Mouse (Mus musculus): Measurements from ENCODE around the gene Gm4869. TPM values are rescaled to one million over a fixed set of nuclear protein-coding genes. Genes with fewer than 3 reads are reported as not detected.
"Not testable (repeated sequence)": the region's sequence is repeated elsewhere in the genome, so short reads cannot be mapped to it uniquely, and the experiment has no call there.

The Gm4869 gene
- polyA plus RNA-seq, 1 experiment from 2014 or later = not detected

DNA sequence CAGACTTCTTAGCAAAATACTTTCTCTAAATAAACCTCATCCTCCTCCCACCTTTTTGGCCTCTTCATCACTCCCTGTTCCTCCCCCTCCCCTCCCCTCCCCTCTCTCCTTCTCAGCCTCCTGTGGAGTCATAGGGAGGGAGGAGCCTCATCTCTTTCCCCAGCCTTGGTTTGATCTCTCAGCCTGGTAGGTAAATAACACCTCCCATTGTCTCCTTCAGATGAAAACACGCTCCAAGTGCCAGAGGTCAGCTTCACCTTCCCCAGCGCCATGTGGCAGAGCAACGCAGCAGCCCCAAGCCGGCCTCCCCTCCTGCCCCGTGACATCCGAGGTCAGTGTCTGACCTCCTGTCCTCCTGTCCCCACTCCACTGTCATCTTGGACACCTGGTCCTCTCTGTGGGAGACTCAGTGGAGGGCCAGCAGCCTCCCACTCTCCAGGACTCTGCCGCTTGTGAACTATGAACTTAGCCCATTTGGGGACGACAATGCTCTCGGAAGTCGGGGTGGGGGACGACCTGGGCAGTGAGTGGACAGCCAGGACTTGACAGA, 47.3 kb downstream of the Gm4869 start:
- peaks cover 6% of the 10 kb centered on the region for H3K4me1 ChIP-seq
- H3K9me3 ChIP-seq = no peaks in the 10 kb centered on the region
- H3K27ac ChIP-seq (replicated peaks) = no peak overlapping the region; the same call in 1 of the 2 replicates
- H3K4me3 ChIP-seq = no peak overlapping the region
- 28% methylated on average over 11 of the region's 11 CpGs for WGBS
- H3K27me3 ChIP-seq (replicated peaks; ENCODE audit: low read depth, poor library complexity, severe bottlenecking) = peaks cover 13% of the 10 kb centered on the region; the same call in 1 of the 2 replicates
- no peak for DNase-seq (ENCODE audit: low spot score)
- H3K36me3 ChIP-seq (replicated peaks) = no peaks in the 10 kb centered on the region

GRCm38 (mm10) chr5:140498176-140498575, 52.7 kb downstream of the Gm4869 start:
- H3K36me3 ChIP-seq (replicated peaks) = no peaks in the 10 kb centered on the region
- DNase-seq (ENCODE audit: low spot score) = no peak
- no peaks in the 10 kb centered on the region for H3K9me3 ChIP-seq
- H3K27ac ChIP-seq (replicated peaks) = no peak overlapping the region
- H3K27me3 ChIP-seq (replicated peaks; ENCODE audit: low read depth, poor library complexity, severe bottlenecking) = no peaks in the 10 kb centered on the region
- H3K4me1 ChIP-seq = peaks cover 11% of the 10 kb centered on the region
- no peak overlapping the region for H3K4me3 ChIP-seq
- WGBS = 83% methylated on average over 6 of the region's 6 CpGs

DNA sequence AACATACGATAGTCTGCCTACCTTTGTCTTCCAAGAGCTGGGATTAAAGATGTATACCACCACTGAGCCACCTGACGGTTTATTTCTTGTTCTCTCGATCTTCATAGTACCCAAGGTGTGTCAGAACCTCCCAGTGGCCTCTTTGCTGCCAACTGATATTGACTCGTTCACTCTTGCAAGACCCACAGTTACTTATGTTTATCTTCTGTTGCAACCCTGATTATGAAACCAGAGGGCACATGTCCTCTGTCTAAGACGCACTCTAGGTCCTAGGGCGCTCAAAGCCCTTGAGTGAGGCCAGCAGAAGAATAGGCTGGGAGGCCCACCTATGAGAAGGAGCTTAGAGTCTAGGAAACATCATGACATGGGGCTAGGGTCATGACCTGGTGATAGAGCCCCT, 55.3 kb downstream of the Gm4869 start:
- Histone ChIP-seq H3K27ac (replicated peaks) (no peak overlapping the region), H3K4me3 (no peak overlapping the region), H3K9me3 (no peaks in the 10 kb centered on the region), H3K4me1 (peaks cover 28% of the 10 kb centered on the region), H3K36me3 (replicated peaks) (no peaks in the 10 kb centered on the region), H3K27me3 (replicated peaks; ENCODE audit: low read depth, poor library complexity, severe bottlenecking) (no peaks in the 10 kb centered on the region)
- WGBS = 89% methylated on average over 6 of the region's 6 CpGs
- no peak for DNase-seq (ENCODE audit: low spot score)

DNA sequence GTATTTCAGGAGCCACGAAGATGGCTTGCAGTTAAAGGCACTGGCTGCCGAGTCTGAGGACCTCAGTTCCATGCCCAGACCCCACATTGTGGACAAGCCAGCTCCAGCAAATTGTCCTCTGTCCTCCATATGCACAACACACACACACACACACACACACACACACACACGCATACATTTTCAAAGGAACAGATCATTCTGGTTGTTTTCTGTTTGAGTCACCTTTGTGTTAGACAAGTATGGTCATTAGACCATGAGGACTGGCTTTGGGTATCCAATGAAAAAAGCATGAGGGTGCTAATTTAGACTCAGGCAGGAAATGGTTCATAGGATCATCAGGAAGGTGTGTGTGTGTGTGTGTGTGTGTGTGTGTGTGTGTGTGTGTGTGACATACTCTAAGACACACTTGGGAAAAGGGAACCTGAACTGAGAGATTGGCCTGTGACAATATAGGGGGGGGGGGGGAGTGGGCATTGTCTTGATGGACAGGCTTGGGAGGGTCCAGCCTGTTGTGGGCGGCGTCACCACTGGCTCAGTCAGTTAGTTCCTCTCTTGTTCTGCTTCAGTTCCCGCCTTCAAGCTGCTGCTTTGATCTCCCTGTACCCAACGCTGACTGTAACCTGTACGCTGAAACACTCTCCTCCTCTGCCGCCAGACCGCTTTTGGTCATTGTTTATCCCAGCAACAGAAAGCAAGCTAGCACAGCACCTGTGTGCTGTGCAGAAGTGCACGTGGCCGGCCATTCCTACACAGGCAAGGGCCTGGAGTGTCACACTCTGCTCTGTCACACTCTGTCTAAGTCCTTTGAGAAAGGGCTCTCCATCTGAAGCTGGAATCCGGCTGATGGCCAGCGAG, 56.8 kb downstream of the Gm4869 start:
- H3K4me1 ChIP-seq = peaks cover 43% of the 10 kb centered on the region
- no peaks in the 10 kb centered on the region for H3K27me3 ChIP-seq (replicated peaks; ENCODE audit: low read depth, poor library complexity, severe bottlenecking)
- WGBS = 20% methylated on average over 14 of the region's 14 CpGs
- DNase-seq (ENCODE audit: low spot score) = peak; percentile 70
- peak overlapping the region; percentile 84 for H3K27ac ChIP-seq (replicated peaks)
- H3K36me3 ChIP-seq (replicated peaks) = no peaks in the 10 kb centered on the region
- peak overlapping the region; percentile 53 for H3K4me3 ChIP-seq
- no peaks in the 10 kb centered on the region for H3K9me3 ChIP-seq

GRCm38 (mm10) chr5:140502925-140503324, 57.5 kb downstream of the Gm4869 start:
- Histone ChIP-seq H3K4me3 (peak overlapping the region; percentile 53), H3K27ac (replicated peaks) (peak overlapping the region; percentile 84), H3K4me1 (peaks cover 50% of the 10 kb centered on the region)
- H3K36me3 ChIP-seq (replicated peaks); H3K9me3 ChIP-seq; H3K27me3 ChIP-seq (replicated peaks; ENCODE audit: low read depth, poor library complexity, severe bottlenecking): not testable (repeated sequence)
- peak; percentile 76 for DNase-seq (ENCODE audit: low spot score)
- WGBS = under 1% methylated on average over 12 of the region's 12 CpGs

GRCm38 (mm10) chr5:140505208-140505780, 59.8 kb downstream of the Gm4869 start, which contains the start of gene Chst12:
Gene Chst12 (plus strand): TSS chr5:140505550.
- Histone ChIP-seq H3K9me3 (no peaks in the 10 kb centered on the region), H3K27ac (replicated peaks) (peak within 1 kb of the TSS; percentile 88), H3K36me3 (replicated peaks) (no peaks in the 10 kb centered on the region), H3K4me1 (peaks cover 74% of the 10 kb centered on the region), H3K27me3 (replicated peaks; ENCODE audit: low read depth, poor library complexity, severe bottlenecking) (no peaks in the 10 kb centered on the region), H3K4me3 (peak within 1 kb of the TSS; percentile 75)
- peak; percentile 100 for DNase-seq (ENCODE audit: low spot score)
- under 1% methylated on average over 38 of the region's 38 CpGs for WGBS

DNA sequence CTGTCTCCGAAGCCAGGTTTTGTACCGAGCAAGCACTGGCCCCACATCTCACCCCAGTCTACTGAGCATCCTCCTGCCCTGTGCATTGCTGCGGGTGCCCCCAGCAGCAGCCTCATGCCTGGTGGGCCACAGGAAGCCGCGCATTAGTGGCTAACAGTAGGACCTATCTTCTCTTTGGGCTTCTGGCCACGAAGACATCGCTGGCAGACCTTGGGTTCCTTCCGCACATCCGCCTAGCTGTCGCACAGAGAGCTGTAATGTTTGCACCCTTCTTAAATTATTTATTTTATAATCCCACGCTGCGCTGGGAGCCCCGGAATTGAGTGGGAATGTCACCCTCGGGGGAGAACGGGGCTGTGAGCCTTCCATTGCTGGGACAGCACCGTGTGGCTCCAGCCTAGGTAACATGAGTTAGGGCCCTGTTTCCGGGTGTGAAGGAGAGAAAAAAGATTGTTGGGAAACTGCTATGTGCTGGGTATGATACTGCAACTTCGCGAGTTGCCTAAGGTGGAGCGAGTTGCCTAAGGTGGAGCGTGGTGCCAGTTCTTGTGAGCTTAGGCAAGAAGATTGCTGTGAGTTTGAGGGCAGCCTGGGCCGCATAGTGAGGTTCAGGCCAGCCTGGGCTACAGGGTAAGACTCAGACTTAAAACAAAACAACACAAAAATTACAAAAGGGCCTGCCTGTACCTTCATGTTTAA, 60.8 kb downstream of the Gm4869 start:
- no peak for DNase-seq (ENCODE audit: low spot score)
- Histone ChIP-seq H3K27ac (replicated peaks) (peak overlapping the region; percentile 88), H3K4me1 (peaks cover 77% of the 10 kb centered on the region), H3K4me3 (peak overlapping the region; percentile 75), H3K27me3 (replicated peaks; ENCODE audit: low read depth, poor library complexity, severe bottlenecking) (no peaks in the 10 kb centered on the region), H3K9me3 (no peaks in the 10 kb centered on the region), H3K36me3 (replicated peaks) (no peaks in the 10 kb centered on the region)
- WGBS = 43% methylated on average over 22 of the region's 22 CpGs

GRCm38 (mm10) chr5:140507466-140508208, 62.2 kb downstream of the Gm4869 start:
- H3K4me1 ChIP-seq = peaks cover 71% of the 10 kb centered on the region
- 87% methylated on average over 14 of the region's 14 CpGs for WGBS

DNA sequence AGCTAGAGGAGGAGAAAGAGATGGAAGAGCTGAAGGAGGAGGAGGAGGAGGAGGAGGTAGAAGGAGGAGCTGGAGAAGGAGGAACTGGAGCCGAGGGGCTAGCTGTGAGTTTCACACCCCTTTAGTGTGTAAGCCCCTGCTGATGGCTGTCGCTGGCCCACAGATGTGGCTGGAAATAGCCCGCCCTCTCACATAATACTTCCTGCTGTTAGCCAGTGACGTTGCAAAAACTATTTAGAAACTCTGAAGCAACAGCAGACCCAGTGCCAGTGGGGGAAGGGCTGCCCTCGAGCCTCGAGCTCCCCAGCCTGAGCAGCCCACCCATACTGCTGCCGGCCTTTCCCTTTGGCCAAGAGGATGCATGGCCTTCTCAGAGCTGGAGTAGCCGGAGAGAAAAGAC, 63.2 kb downstream of the Gm4869 start:
- H3K4me1 ChIP-seq = peaks cover 63% of the 10 kb centered on the region

More at GRCm38 (mm10) chr5:140507466-140508208, 62.2 kb downstream of the Gm4869 start:
- no peak for DNase-seq (ENCODE audit: low spot score)
- no peaks in the 10 kb centered on the region for H3K27me3 ChIP-seq (replicated peaks; ENCODE audit: low read depth, poor library complexity, severe bottlenecking)
- H3K36me3 ChIP-seq (replicated peaks) = peaks cover 9% of the 10 kb centered on the region
- H3K27ac ChIP-seq (replicated peaks) = 0 out of 2 replicates have a peak overlapping the region, but pooled peaks have one; percentile 30
- H3K4me3 ChIP-seq = no peak overlapping the region
- no peaks in the 10 kb centered on the region for H3K9me3 ChIP-seq

GRCm38 (mm10) chr5:140509204-140509603, 63.8 kb downstream of the Gm4869 start:
- Histone ChIP-seq H3K4me3 (no peak overlapping the region), H3K27me3 (replicated peaks; ENCODE audit: low read depth, poor library complexity, severe bottlenecking) (no peaks in the 10 kb centered on the region), H3K36me3 (replicated peaks) (peaks cover 9% of the 10 kb centered on the region), H3K9me3 (no peaks in the 10 kb centered on the region), H3K27ac (replicated peaks) (peak overlapping the region; percentile 62; the same call in 1 of the 2 replicates), H3K4me1 (peaks cover 68% of the 10 kb centered on the region)
- WGBS = 71% methylated on average over 9 of the region's 9 CpGs
- no peak for DNase-seq (ENCODE audit: low spot score)

More for the DNA sequence above, 63.2 kb downstream of the Gm4869 start:
- H3K4me3 ChIP-seq = 0 out of 2 replicates have a peak overlapping the region, but pooled peaks have one; percentile 21
- peak; percentile 30 for DNase-seq (ENCODE audit: low spot score)
- H3K9me3 ChIP-seq = no peaks in the 10 kb centered on the region
- H3K36me3 ChIP-seq (replicated peaks) = peaks cover 9% of the 10 kb centered on the region
- H3K27ac ChIP-seq (replicated peaks) = peak overlapping the region; percentile 62
- WGBS = 40% methylated on average over 8 of the region's 8 CpGs
- H3K27me3 ChIP-seq (replicated peaks; ENCODE audit: low read depth, poor library complexity, severe bottlenecking) = no peaks in the 10 kb centered on the region

GRCm38 (mm10) chr5:140510012-140511000, 64.9 kb downstream of the Gm4869 start:
- Histone ChIP-seq H3K4me3 (no peak overlapping the region), H3K27me3 (replicated peaks; ENCODE audit: low read depth, poor library complexity, severe bottlenecking) (no peaks in the 10 kb centered on the region), H3K36me3 (replicated peaks) (peaks cover 9% of the 10 kb centered on the region), H3K4me1 (peaks cover 69% of the 10 kb centered on the region), H3K27ac (replicated peaks) (peak overlapping the region; percentile 59; the same call in 1 of the 2 replicates), H3K9me3 (no peaks in the 10 kb centered on the region)
- DNase-seq (ENCODE audit: low spot score) = no peak
- WGBS = 63% methylated on average over 27 of the region's 27 CpGs
